Mouse (Mus musculus) bone marrow, adult 2 months (tissue): Measurements from ENCODE around the gene Serpinb1a.

Experiments
- CTCF ChIP-seq: fragments of 200-500 bp; IDR thresholded peaks from 2 replicates; pipeline ENCODE4 v1.5.1; 2011; ENCODE audit warnings: low read length, control low read depth; ENCODE audit not compliant: control insufficient read depth, insufficient read depth
- POLR2A ChIP-seq: fragments of 200-500 bp; IDR thresholded peaks from 2 replicates; pipeline ENCODE4 v1.6.1; 2011; ENCODE audit warnings: low read depth, mild to moderate bottlenecking, control low read depth, low read length, borderline replicate concordance; ENCODE audit not compliant: control insufficient read depth

GRCm38 (mm10) chr13:32825546-32825945 is 25.4 kb downstream of the Serpinb1a start:
- TF ChIP-seq CTCF, result no peak
- no peak for TF ChIP-seq POLR2A
